Mouse (Mus musculus) olfactory bulb, adult 2 months (tissue): ENCODE data around the gene Gabpb1.

Experiments used
- CTCF ChIP-seq: fragments of 200-500 bp; IDR thresholded peaks from 2 replicates; pipeline ENCODE4 v1.5.1; 2012; ENCODE audit warnings: low read depth, mild to moderate bottlenecking, low read length, moderate library complexity; ENCODE audit not compliant: insufficient read depth
- POLR2A ChIP-seq: fragments of 200-500 bp; IDR thresholded peaks from 2 replicates; pipeline ENCODE4 v1.6.1; 2012; ENCODE audit warnings: mild to moderate bottlenecking, low read depth, low read length, moderate library complexity; ENCODE audit not compliant: insufficient read depth

GRCm38 (mm10) chr2:126663481-126663880 lies 12.7 kb downstream of the Gabpb1 start:
- TF ChIP-seq CTCF = no peak
- no peak for TF ChIP-seq POLR2A
